Mouse (Mus musculus) small intestine, adult 2 months (tissue): ENCODE data around the gene Saal1. TPM values are rescaled to one million over a fixed set of nuclear protein-coding genes. Genes with fewer than 3 reads are reported as not detected.

Experiments
- H3K27ac ChIP-seq: fragments of 200-500 bp; 2 replicates; pipeline ENCODE4 v1.5.1; 2012; ENCODE audit warnings: low read depth, low read length, control low read depth, inconsistent platforms; ENCODE audit not compliant: insufficient read depth
- H3K27me3 ChIP-seq: fragments of 200-500 bp; 2 replicates; pipeline ENCODE4 v1.6.1; 2012; ENCODE audit warnings: mild to moderate bottlenecking, moderate library complexity, low read length, inconsistent platforms; ENCODE audit not compliant: control insufficient read depth, insufficient read depth
- H3K36me3 ChIP-seq: fragments of 200-500 bp; 2 replicates; pipeline ENCODE4 v1.6.1; 2012; ENCODE audit warnings: mild to moderate bottlenecking, low read length, control low read depth, inconsistent platforms; ENCODE audit not compliant: control insufficient read depth, insufficient read depth
- H3K4me1 ChIP-seq: fragments of 200-500 bp; 2 replicates; pipeline ENCODE4 v1.6.1; 2012; ENCODE audit warnings: low read length, inconsistent platforms, mixed read lengths; ENCODE audit not compliant: control insufficient read depth, insufficient read depth, insufficient read length
- H3K4me3 ChIP-seq: fragments of 200-500 bp; 2 replicates; pipeline ENCODE4 v1.5.1; 2012; ENCODE audit warnings: low read depth, mild to moderate bottlenecking, control low read depth, inconsistent platforms, low read length, moderate library complexity
- CTCF ChIP-seq: fragments of 200-500 bp; IDR thresholded peaks from 2 replicates; pipeline ENCODE4 v1.5.1; 2012; ENCODE audit warnings: low read depth, mild to moderate bottlenecking, control low read depth, inconsistent platforms, low read length, moderate library complexity, mixed read lengths; ENCODE audit not compliant: insufficient replicate concordance, insufficient read length; ENCODE audit errors: extremely low read depth
- POLR2A ChIP-seq: fragments of 200-500 bp; IDR thresholded peaks from 2 replicates; pipeline ENCODE4 v1.6.1; 2012; ENCODE audit warnings: low read depth, mild to moderate bottlenecking, control low read depth, inconsistent platforms, low read length, moderate library complexity
- WGBS: fragments of 180-500 bp; shearing (Covaris S2); methylation state at CpG from one replicate; pipeline ENCODE4 v1.1.7; 2018; 5-methylcytosine and 5-hydroxymethylcytosine counted together
- polyA plus RNA-seq: library from polyadenylated mRNA; depleted of rRNA; stranded (reverse); fragments of >200 nt; gene quantifications from 2 replicates; pipeline ENCODE4 v1.2.3, GENCODE M21; 2012

Gene Saal1
- polyA plus RNA-seq, 1 experiment, result 3.5 TPM

GRCm38 (mm10) chr7:46720460-46720859 is 10.0 kb upstream of the Saal1 start:
- Histone ChIP-seq H3K4me1 (peaks cover 18% of the 10 kb centered on the region), H3K27me3 (no peaks in the 10 kb centered on the region), H3K36me3 (no peaks in the 10 kb centered on the region), H3K27ac (no peak overlapping the region), H3K4me3 (no peak overlapping the region)
- WGBS, result 84% methylated on average over 9 of the region's 9 CpGs
- no peak for TF ChIP-seq POLR2A
- TF ChIP-seq CTCF, result no peak

GRCm38 (mm10) chr7:46719526-46719925 is 9.0 kb upstream of the Saal1 start:
- no peak overlapping the region for H3K4me3 ChIP-seq
- TF ChIP-seq POLR2A (no peak), CTCF (no peak)
- H3K27ac ChIP-seq, result no peak overlapping the region
- H3K4me1 ChIP-seq, result peaks cover 18% of the 10 kb centered on the region
- H3K36me3 ChIP-seq, result no peaks in the 10 kb centered on the region
- 40% methylated on average over 7 of the region's 7 CpGs for WGBS
- H3K27me3 ChIP-seq, result no peaks in the 10 kb centered on the region

GRCm38 (mm10) chr7:46718591-46719270 is 8.3 kb upstream of the Saal1 start:
- TF ChIP-seq CTCF (no peak), POLR2A (no peak)
- Histone ChIP-seq H3K36me3 (no peaks in the 10 kb centered on the region), H3K27me3 (no peaks in the 10 kb centered on the region), H3K4me1 (peaks cover 13% of the 10 kb centered on the region), H3K27ac (no peak overlapping the region), H3K4me3 (no peak overlapping the region)
- 80% methylated on average over 7 of the region's 7 CpGs for WGBS

- Histone ChIP-seq H3K27ac (no peak overlapping the region), H3K36me3 (no peaks in the 10 kb centered on the region), H3K27me3 (no peaks in the 10 kb centered on the region), H3K4me3 (no peak overlapping the region), H3K4me1 (peaks cover 6% of the 10 kb centered on the region)
- TF ChIP-seq CTCF, result no peak
- TF ChIP-seq POLR2A, result no peak
- 30% methylated on average over 5 of the region's 5 CpGs for WGBS
Observed at GRCm38 (mm10) chr7:46716897-46717296, 6.4 kb upstream of the Saal1 start.

GRCm38 (mm10) chr7:46715600-46715999 is 5.1 kb upstream of the Saal1 start, which contains the start of gene Saa3:
TSS of gene Saa3 (minus strand) at chr7:46715700.
- H3K4me1 ChIP-seq, result peaks cover 7% of the 10 kb centered on the region
- TF ChIP-seq CTCF (no peak), POLR2A (no peak)
- H3K27ac ChIP-seq, result no peak within 1 kb of the TSS
- WGBS, result 89% methylated on average over 5 of the region's 5 CpGs
- H3K4me3 ChIP-seq, result no peak within 1 kb of the TSS
- no peaks in the 10 kb centered on the region for H3K36me3 ChIP-seq
- no peaks in the 10 kb centered on the region for H3K27me3 ChIP-seq

- Histone ChIP-seq H3K27me3 (no peaks in the 10 kb centered on the region), H3K36me3 (no peaks in the 10 kb centered on the region), H3K27ac (no peak overlapping the region), H3K4me1 (peaks cover 6% of the 10 kb centered on the region; the same call in 1 of the 2 replicates), H3K4me3 (no peak overlapping the region)
- TF ChIP-seq CTCF (peak; percentile 80; the same call in 1 of the 2 replicates), POLR2A (no peak)
- WGBS, result 25% methylated on average over 6 of the region's 6 CpGs
Observed at GRCm38 (mm10) chr7:46714518-46714917, 4.0 kb upstream of the Saal1 start.

GRCm38 (mm10) chr7:46712250-46712649 is 1.8 kb upstream of the Saal1 start:
- H3K4me3 ChIP-seq, result no peak overlapping the region
- TF ChIP-seq CTCF, result no peak
- TF ChIP-seq POLR2A, result no peak
- no peak overlapping the region for H3K27ac ChIP-seq
- 75% methylated on average over 6 of the region's 6 CpGs for WGBS
- no peaks in the 10 kb centered on the region for H3K36me3 ChIP-seq
- H3K4me1 ChIP-seq, result peaks cover 2% of the 10 kb centered on the region; the same call in 1 of the 2 replicates
- H3K27me3 ChIP-seq, result no peaks in the 10 kb centered on the region
